Mouse (Mus musculus) midbrain, embryonic 16.5 days (tissue): ENCODE data around the gene Abhd14b. TPM values are rescaled to one million over a fixed set of nuclear protein-coding genes. Genes with fewer than 3 reads are reported as not detected.

Experiments used
- ATAC-seq: fragments of 200-750 bp; cut with Nextera tagmentation; 2 replicates; pipeline ENCODE4 v1.8.0; 2017; ENCODE audit warnings: moderate TSS enrichment
- H3K27ac ChIP-seq: fragments of 300-500 bp; sonication (generic); 2 replicates; pipeline ENCODE4 v1.5.1; 2014; ENCODE audit warnings: mild to moderate bottlenecking, low read length, mixed read lengths
- H3K27me3 ChIP-seq: fragments of 300-500 bp; sonication (generic); 2 replicates; pipeline ENCODE4 v1.6.1; 2014; ENCODE audit warnings: low read depth, low read length, mixed read lengths; ENCODE audit not compliant: control insufficient read depth, insufficient read depth
- H3K36me3 ChIP-seq: fragments of 300-500 bp; sonication (generic); 2 replicates; pipeline ENCODE4 v1.6.1; 2014; ENCODE audit warnings: mild to moderate bottlenecking, low read length, moderate library complexity, mixed read lengths; ENCODE audit not compliant: control insufficient read depth, insufficient read depth
- H3K4me1 ChIP-seq: fragments of 300-500 bp; sonication (generic); 2 replicates; pipeline ENCODE4 v1.6.1; 2014; ENCODE audit warnings: mild to moderate bottlenecking, low read length, mixed read lengths; ENCODE audit not compliant: control insufficient read depth, insufficient read depth
- H3K4me2 ChIP-seq: fragments of 300-500 bp; sonication (generic); 2 replicates; pipeline ENCODE4 v1.6.1; 2014; ENCODE audit warnings: mild to moderate bottlenecking, low read length, mixed read lengths
- H3K4me3 ChIP-seq: fragments of 300-500 bp; sonication (generic); 2 replicates; pipeline ENCODE4 v1.5.1; 2014; ENCODE audit warnings: low read depth, mild to moderate bottlenecking, low read length, moderate library complexity, mixed read lengths
- H3K9ac ChIP-seq: fragments of 300-500 bp; sonication (generic); 2 replicates; pipeline ENCODE4 v1.6.1; 2014; ENCODE audit warnings: low read depth, low read length, mixed read lengths
- H3K9me3 ChIP-seq: fragments of 300-500 bp; sonication (generic); replicated peaks from 2 replicates; pipeline ENCODE4 v1.6.1; 2014; ENCODE audit warnings: mild to moderate bottlenecking, low read length, mixed read lengths; ENCODE audit not compliant: control insufficient read depth, poor library complexity, severe bottlenecking
- WGBS: fragments of 180-500 bp; shearing (Covaris S2); extraction: QIAGEN DNeasy Blood & Tissue Kit; methylation state at CpG from one replicate; pipeline ENCODE4 v1.1.7; 2014; 5-methylcytosine and 5-hydroxymethylcytosine counted together
- polyA plus RNA-seq: library from polyadenylated mRNA; unstranded; fragments of >200 nt; fragmentation: Nextera tagmentation; extraction: Ambion mirVana; gene quantifications from 2 replicates; pipeline ENCODE4 v1.2.1, GENCODE M21; 2015

The Abhd14b gene
- polyA plus RNA-seq, 1 experiment from 2014 or later = 10.6 TPM

GRCm38 (mm10) chr9:106469776-106470175 is 22.5 kb downstream of the Abhd14b start:
- Histone ChIP-seq H3K4me1 (peaks cover 8% of the 10 kb centered on the region; the same call in 1 of the 2 replicates), H3K4me2 (no peak overlapping the region), H3K4me3 (no peak overlapping the region), H3K27me3 (0 out of 2 replicates have a peak, but pooled peaks cover 3% of the 10 kb centered on the region), H3K36me3 (no peaks in the 10 kb centered on the region), H3K9me3 (no peaks in the 10 kb centered on the region), H3K27ac (no peak overlapping the region), H3K9ac (no peak overlapping the region)
- 77% methylated on average over 9 of the region's 9 CpGs for WGBS
- no peak for ATAC-seq

- H3K4me1 ChIP-seq = no peaks in the 10 kb centered on the region
- 60% methylated on average over 14 of the region's 14 CpGs for WGBS
- 0 out of 2 replicates have a peak, but pooled peaks cover 3% of the 10 kb centered on the region for H3K27me3 ChIP-seq
- H3K9ac ChIP-seq = no peak overlapping the region
- no peak overlapping the region for H3K4me3 ChIP-seq
- no peaks in the 10 kb centered on the region for H3K9me3 ChIP-seq
- no peak overlapping the region for H3K27ac ChIP-seq
- H3K4me2 ChIP-seq = no peak overlapping the region
- H3K36me3 ChIP-seq = no peaks in the 10 kb centered on the region
- ATAC-seq = no peak
Measured at GRCm38 (mm10) chr9:106470991-106471750, 23.9 kb downstream of the Abhd14b start.

GRCm38 (mm10) chr9:106471892-106472291 is 24.6 kb downstream of the Abhd14b start:
- Histone ChIP-seq H3K9me3 (no peaks in the 10 kb centered on the region), H3K9ac (no peak overlapping the region), H3K4me1 (0 out of 2 replicates have a peak, but pooled peaks cover 2% of the 10 kb centered on the region), H3K4me2 (no peak overlapping the region), H3K4me3 (no peak overlapping the region), H3K36me3 (no peaks in the 10 kb centered on the region), H3K27me3 (0 out of 2 replicates have a peak, but pooled peaks cover 3% of the 10 kb centered on the region), H3K27ac (no peak overlapping the region)
- WGBS = 17% methylated on average over 5 of the region's 5 CpGs
- ATAC-seq = no peak

- 68% methylated on average over 4 of the region's 4 CpGs for WGBS
- ATAC-seq = no peak
- H3K4me1 ChIP-seq = 0 out of 2 replicates have a peak, but pooled peaks cover 2% of the 10 kb centered on the region
- no peak overlapping the region for H3K4me2 ChIP-seq
- H3K36me3 ChIP-seq = no peaks in the 10 kb centered on the region
- 0 out of 2 replicates have a peak, but pooled peaks cover 3% of the 10 kb centered on the region for H3K27me3 ChIP-seq
- H3K9me3 ChIP-seq = no peaks in the 10 kb centered on the region
- H3K4me3 ChIP-seq = no peak overlapping the region
- no peak overlapping the region for H3K27ac ChIP-seq
- no peak overlapping the region for H3K9ac ChIP-seq
Measured at GRCm38 (mm10) chr9:106472321-106472720, 25.1 kb downstream of the Abhd14b start.

GRCm38 (mm10) chr9:106473081-106473752 is 26.0 kb downstream of the Abhd14b start:
- Histone ChIP-seq H3K9ac (no peak overlapping the region), H3K4me1 (peaks cover 8% of the 10 kb centered on the region), H3K4me3 (no peak overlapping the region), H3K9me3 (no peaks in the 10 kb centered on the region), H3K27ac (no peak overlapping the region), H3K27me3 (0 out of 2 replicates have a peak, but pooled peaks cover 3% of the 10 kb centered on the region), H3K4me2 (no peak overlapping the region), H3K36me3 (no peaks in the 10 kb centered on the region)
- ATAC-seq = no peak
- 90% methylated on average over 15 of the region's 16 CpGs for WGBS

GRCm38 (mm10) chr9:106473753-106474105 is 26.5 kb downstream of the Abhd14b start:
- H3K27ac ChIP-seq = no peak overlapping the region
- no peak overlapping the region for H3K4me3 ChIP-seq
- H3K27me3 ChIP-seq = 0 out of 2 replicates have a peak, but pooled peaks cover 3% of the 10 kb centered on the region
- H3K9me3 ChIP-seq = no peaks in the 10 kb centered on the region
- H3K9ac ChIP-seq = no peak overlapping the region
- peaks cover 10% of the 10 kb centered on the region for H3K4me1 ChIP-seq
- H3K36me3 ChIP-seq = no peaks in the 10 kb centered on the region
- no peak overlapping the region for H3K4me2 ChIP-seq
- 78% methylated on average over 5 of the region's 5 CpGs for WGBS
- no peak for ATAC-seq

GRCm38 (mm10) chr9:106474456-106474855 is 27.2 kb downstream of the Abhd14b start:
- Histone ChIP-seq H3K27ac (no peak overlapping the region), H3K4me2 (no peak overlapping the region), H3K9me3 (no peaks in the 10 kb centered on the region), H3K9ac (no peak overlapping the region), H3K4me1 (peaks cover 10% of the 10 kb centered on the region), H3K4me3 (no peak overlapping the region), H3K27me3 (0 out of 2 replicates have a peak, but pooled peaks cover 3% of the 10 kb centered on the region), H3K36me3 (no peaks in the 10 kb centered on the region)
- no peak for ATAC-seq
- WGBS = 6% methylated on average over 6 of the region's 6 CpGs

- Histone ChIP-seq H3K27ac (no peak overlapping the region), H3K4me2 (no peak overlapping the region), H3K27me3 (0 out of 2 replicates have a peak, but pooled peaks cover 3% of the 10 kb centered on the region), H3K4me1 (peaks cover 10% of the 10 kb centered on the region), H3K36me3 (no peaks in the 10 kb centered on the region), H3K4me3 (no peak overlapping the region), H3K9me3 (no peaks in the 10 kb centered on the region), H3K9ac (no peak overlapping the region)
- ATAC-seq = no peak
- 64% methylated on average over 7 of the region's 7 CpGs for WGBS
Measured at GRCm38 (mm10) chr9:106475046-106475445, 27.8 kb downstream of the Abhd14b start.

- WGBS = 90% methylated on average over 10 of the region's 10 CpGs
- no peak within 1 kb of the TSS for H3K9ac ChIP-seq
- peak within 1 kb of the TSS; percentile 39; the same call in 1 of the 2 replicates for H3K4me2 ChIP-seq
- H3K36me3 ChIP-seq = peaks cover under 1% of the 10 kb centered on the region; the same call in 1 of the 2 replicates
- H3K4me1 ChIP-seq = peaks cover 10% of the 10 kb centered on the region
- H3K27me3 ChIP-seq = 0 out of 2 replicates have a peak, but pooled peaks cover 3% of the 10 kb centered on the region
- no peaks in the 10 kb centered on the region for H3K9me3 ChIP-seq
- ATAC-seq = no peak
- H3K27ac ChIP-seq = no peak within 1 kb of the TSS; the same call in 1 of the 2 replicates
- H3K4me3 ChIP-seq = no peak within 1 kb of the TSS
Measured at GRCm38 (mm10) chr9:106475663-106476001, 28.4 kb downstream of the Abhd14b start, which contains the start of gene Rrp9. TSS of gene Rrp9 (plus strand) at chr9:106475963.
